Mouse (Mus musculus) embryo, embryonic 11.5 days (tissue): ENCODE measurements around the gene Vamp8.

Source experiments
- DNase-seq: peaks from one replicate; pipeline ENCODE4 v3.0.0-alpha.2; 2012; ENCODE audit warnings: low read depth, low spot score

Gene Vamp8

GRCm38 (mm10) chr6:72373184-72373583, 17.3 kb downstream of the Vamp8 start:
- no peak for DNase-seq

DNA sequence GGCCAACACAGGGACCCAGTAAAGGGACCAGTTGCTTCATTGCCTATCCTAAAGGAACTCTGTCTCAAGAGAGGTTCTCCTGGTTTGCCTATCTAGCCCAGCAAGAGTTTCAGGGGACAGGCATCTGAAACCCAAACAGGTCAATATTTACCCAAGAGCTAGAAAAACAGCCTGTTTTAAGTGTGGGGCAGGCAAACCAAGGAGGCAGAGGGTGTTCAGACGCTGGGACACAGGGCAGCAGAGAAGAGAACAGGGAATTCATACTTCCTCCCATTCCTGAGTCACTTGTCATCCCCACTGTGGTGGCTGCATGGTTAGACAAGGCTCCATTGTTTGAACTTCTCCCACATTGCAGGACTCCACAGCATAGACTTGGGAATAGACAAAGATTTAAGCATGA, 18.9 kb downstream of the Vamp8 start:
- DNase-seq = no peak

GRCm38 (mm10) chr6:72371147-72371546, 19.4 kb downstream of the Vamp8 start:
- no peak for DNase-seq

GRCm38 (mm10) chr6:72370091-72370490, 20.4 kb downstream of the Vamp8 start:
- DNase-seq = no peak

GRCm38 (mm10) chr6:72369557-72369956, 20.9 kb downstream of the Vamp8 start:
- DNase-seq = no peak

GRCm38 (mm10) chr6:72367460-72367974, 23.0 kb downstream of the Vamp8 start:
- no peak for DNase-seq

DNA sequence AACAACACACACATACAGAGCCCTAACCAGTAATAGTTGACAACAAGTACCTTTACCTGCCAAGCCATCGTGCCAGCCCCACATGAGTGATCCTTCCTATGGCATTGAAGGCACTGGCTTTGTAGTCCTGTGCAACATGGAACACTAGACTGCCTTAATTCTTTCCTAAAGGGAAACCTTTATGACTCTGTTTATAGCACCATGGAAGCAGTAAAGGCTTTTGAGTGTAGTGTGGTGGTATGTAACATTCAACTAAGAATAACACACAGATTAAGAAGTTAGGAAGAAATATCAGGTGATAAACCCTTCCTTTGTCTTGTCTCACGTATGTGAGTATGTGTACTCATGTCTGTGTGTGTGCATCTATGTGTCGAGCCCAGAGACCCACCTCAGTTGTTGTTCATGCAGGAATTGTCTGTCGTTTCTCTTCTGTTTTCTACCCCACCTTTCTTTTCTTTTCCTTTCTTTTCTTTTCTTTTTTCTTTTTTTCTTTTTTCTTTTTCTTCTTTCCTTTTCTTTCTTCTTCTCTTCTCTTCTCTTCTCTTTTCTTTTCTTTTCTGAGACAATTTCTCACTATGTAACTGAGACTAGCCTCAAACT, 23.6 kb downstream of the Vamp8 start, which contains the start of gene Rnf181:
Gene Rnf181 (minus strand): TSS at position 113 of the 600 bp plus-strand sequence.
- no peak for DNase-seq

DNA sequence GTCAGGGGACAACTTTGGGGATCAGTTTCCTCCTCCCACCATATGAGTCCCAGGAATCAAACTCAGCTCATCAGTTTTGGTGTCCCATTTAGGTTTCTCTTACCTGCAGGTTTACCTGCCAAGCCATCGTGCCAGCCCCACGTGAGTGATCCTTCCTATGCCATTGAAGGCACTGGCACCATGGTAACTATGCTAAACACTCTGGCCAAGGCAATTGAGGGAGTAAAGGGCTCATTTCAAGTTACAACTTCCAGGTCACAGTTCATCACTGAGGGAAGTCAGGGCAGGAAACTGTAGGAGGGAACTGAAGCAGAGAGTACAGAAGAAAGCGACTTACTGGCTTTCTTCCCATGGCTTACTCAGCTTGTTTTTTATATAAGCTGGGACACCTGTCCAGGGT, 24.2 kb downstream of the Vamp8 start:
- DNase-seq = no peak

DNA sequence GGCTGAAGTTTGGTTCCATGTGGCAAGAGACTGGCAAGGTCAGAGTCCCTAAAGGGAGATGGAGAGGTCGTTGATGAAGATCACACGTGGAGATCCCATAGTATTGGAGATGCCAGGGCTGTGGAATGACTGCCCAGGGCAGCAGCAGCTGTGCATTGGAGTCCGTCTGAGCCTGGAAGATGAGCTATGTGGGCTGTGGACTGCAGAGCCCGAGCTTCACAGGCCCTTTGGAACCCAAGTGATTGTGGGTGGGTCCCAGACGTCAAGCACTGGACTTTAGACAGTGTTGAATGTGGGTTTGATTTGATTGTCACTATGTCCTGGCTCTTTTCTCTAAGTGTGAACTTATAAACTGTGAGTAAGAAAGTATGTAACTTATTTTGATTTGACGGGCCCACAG, 25.5 kb downstream of the Vamp8 start:
- no peak for DNase-seq

GRCm38 (mm10) chr6:72364009-72364408, 26.5 kb downstream of the Vamp8 start:
- DNase-seq = no peak

DNA sequence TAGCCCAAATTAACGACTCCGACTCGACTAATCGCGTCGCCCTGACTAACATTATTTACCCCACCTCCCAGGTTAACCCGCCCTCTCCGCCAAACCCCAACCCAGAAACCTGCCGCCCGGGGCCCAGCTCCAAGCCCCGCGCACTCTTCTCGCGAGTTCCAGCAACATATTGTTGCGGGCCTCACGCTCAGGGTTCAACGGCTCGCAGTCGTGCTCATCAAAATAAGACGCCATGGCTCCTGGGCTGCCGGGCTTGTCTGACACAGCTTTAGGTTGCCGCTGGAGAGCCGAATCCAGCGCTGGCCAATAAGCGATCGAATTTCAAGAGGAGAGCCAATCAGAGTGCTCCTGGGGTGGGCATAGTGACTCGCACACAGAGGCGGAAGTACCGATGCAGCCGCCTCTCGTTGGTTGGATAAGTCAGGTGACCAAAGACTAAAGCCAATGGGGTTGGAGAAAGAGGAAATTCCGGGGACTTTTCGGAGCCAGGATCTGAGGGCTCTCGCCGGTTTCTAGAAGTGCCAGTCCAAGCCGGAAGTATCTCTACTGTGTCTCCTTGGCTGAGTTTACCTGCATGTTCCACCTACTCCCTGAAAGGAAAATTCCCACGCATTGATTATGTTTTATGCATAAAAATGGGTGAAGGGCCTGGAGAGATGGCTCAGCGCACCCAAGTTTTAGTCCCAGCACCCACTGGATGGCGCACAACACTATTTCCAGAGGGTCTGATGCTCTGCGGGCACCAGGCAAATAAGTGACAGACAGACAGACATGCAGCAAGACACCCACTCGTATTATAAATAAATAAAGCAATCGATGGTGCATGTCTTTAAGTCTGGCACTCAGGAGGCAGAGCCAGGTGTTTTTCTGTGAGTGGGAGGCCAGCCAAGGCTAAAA, 28.1 kb downstream of the Vamp8 start:
- DNase-seq = peak; percentile 91

- no peak for DNase-seq
Observed at GRCm38 (mm10) chr6:72361121-72361551, 29.4 kb downstream of the Vamp8 start.

DNA sequence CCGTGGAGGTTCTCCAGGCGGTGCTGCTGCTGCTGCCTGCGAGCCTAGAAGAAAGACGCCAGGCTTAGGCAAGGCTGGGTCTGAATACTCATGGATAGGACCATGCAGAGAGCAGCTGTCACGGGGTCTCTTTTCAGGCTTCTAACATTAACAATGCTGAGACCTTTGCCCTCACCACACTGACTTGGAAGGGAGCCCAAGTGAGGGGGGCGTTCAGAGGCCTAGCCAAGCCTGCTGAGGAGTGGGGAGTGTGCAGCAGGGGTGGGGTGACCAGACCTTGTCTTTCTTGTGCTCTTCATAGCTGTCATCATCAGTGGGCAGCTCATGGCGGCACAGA, 29.9 kb downstream of the Vamp8 start:
- DNase-seq = no peak

GRCm38 (mm10) chr6:72359891-72360598, 30.5 kb downstream of the Vamp8 start:
- no peak for DNase-seq

DNA sequence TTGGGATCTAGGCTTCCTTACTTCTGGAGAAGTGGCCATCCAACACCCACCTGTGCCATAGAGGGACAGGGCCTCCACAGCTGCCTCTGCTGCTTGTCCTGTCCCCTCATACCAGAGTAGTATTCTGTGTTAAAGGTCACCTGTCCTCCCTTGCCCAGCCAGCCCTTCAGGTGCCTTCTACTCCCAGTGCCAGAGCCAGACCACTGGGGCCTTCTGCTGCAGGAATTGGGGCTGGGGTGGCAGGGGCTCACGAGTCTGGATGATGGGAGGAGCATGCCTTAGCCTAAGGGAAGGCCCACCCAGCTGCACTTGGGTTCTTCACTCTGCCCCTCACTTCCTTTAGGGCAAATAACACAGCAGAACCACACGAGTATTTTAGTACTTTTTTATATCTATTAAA, 31.2 kb downstream of the Vamp8 start:
- no peak for DNase-seq

- DNase-seq = no peak
Observed at GRCm38 (mm10) chr6:72358086-72358764, 32.3 kb downstream of the Vamp8 start.

- DNase-seq = no peak
Observed at GRCm38 (mm10) chr6:72357164-72358079, 33.1 kb downstream of the Vamp8 start.

DNA sequence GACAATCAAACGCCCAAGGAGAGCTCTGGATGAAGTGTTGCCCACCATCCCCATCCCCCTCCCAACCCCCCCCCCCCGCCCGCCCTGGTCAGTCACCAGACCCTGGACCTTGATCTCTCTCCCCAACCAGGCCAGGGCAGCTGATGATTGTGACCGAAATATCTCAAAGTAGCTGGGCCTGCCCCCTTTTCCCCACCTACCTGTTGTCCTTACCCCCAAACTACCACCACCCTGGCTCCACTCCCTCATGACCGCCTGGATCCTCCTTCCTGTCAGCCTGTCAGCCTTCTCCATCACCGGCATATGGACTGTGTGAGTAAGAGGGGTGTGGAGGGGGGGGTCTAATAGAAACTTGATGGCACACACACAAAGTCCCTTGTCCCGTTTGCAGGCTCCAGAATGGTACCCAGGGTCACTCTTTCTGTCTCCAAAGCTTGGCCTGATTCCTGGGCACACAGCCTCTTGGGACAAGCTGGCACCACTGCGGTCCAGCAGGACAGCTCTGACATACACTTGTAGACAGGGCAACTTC, 34.4 kb downstream of the Vamp8 start:
- DNase-seq = no peak

DNA sequence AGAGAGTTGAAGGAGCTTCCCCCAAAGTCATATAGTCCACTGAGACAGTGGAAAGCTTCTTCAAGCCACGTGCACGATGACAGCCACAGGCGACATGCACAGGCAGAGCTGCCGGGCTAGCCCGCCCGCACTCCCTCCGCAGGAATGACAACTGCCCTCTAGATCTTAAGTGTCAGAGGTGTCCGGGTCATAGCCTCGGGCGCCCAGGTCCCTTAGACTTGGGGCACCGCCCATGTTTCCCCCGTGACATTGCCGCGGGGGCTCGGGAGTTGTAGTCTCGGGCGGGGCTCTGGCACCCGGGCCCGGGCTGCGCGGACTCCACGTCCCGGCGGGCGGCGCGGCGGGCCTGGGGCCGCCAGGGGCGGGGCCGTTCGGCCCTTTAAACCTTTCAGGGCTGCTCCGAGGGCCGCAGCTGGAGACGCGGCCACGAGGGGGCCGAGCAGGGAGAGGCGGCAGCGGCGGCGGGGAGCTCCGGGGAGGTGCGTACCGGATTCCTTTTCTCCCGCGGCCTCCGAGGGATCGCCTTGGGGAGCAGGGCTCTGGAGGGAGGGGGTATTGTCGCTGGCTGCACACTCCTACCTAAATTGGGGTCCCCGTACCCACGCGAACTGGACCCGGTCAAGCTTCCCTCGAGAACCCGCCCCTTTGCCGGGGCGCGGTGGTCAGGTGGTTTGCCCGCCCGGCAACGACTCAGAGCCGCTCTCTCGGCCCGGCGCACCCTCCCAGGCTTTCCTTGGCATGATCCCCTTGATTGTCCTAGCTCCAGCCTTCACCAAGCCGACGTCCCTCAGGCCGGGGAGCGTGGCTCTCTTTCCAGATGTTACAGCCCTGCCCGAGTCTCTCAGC, 35.2 kb downstream of the Vamp8 start, which contains the start of gene Tmem150a:
Gene Tmem150a (plus strand): TSS at position 382 of the 846 bp plus-strand sequence.
- DNase-seq = peak; percentile 47
